Mouse (Mus musculus): ENCODE data around the gene 4933417A18Rik.
A peak's percentile ranks its signal among the peaks of the same experiment; 100 is the strongest.
"Not testable (repeated sequence)": the region's sequence is repeated elsewhere in the genome, so short reads cannot be mapped to it uniquely, and the experiment has no call there.

4933417A18Rik gene

GRCm38 (mm10) chr13:34924210-34924609 lies at the start of gene 4933417A18Rik, which contains the start of gene Fam217a:
TSS of gene 4933417A18Rik (plus strand) at chr13:34924409.
TSS of gene Fam217a (minus strand) at chr13:34924310.
- no peak for ATAC-seq (ENCODE audit: insufficient number of reproducible peaks, low FRiP score, low TSS enrichment)

GRCm38 (mm10) chr13:34874736-34875135 lies 49.5 kb upstream of the 4933417A18Rik start:
- ATAC-seq (ENCODE audit: insufficient number of reproducible peaks, low FRiP score, low TSS enrichment): not testable (repeated sequence)

DNA sequence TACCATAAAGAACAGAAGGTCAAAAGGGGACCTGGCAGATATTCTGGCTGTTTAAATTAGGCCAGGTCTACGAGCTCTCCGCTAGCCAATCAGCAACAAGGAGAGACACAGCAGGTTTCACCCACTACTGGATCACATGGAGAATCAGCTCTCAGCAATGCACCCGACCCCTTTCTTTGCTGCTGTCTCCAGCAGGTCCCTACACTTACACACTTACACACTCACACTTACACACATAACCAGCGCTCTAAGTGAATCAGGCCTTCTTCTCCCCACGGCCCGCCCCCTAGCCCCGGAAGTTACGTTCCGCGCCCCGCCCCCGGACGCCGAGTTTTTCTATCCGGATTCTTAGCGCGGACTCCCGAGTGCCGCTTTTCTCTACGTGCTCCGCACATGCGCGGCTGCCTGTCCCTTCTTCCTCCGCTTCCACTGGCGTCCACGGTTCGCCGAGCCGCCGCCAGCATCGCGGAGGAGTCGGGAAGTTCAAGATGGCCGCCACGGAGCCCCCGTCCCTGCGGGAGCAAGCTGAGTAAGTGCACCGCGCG lies 49.0 kb upstream of the 4933417A18Rik start, which contains the start of gene Prpf4b:
Prpf4b (plus strand) TSS at position 137 of the 545 bp plus-strand sequence.
- ATAC-seq (ENCODE audit: insufficient number of reproducible peaks, low FRiP score, low TSS enrichment): peak; percentile 86

GRCm38 (mm10) chr13:34875741-34876445 lies 48.3 kb upstream of the 4933417A18Rik start:
- ATAC-seq (ENCODE audit: insufficient number of reproducible peaks, low FRiP score, low TSS enrichment): peak; percentile 42

DNA sequence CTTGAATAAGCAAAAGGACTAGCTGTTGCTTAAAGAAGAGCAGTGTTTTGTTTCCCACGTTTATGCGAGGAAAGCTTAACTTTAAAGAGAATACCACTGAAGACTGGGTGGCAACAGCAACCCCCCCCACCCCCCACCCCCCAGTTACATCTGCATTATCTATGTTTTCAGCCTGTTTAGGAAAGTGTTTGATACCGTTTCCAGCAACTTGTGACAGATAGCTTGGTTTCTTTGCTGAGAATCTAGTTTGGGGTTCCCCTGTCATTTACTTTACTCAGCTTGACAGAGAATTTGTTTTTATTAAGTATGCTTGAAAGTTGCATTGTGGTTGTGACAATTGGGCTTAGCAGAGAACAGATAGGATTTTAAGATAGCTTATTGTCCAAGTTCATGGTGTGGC lies 47.7 kb upstream of the 4933417A18Rik start:
- ATAC-seq (ENCODE audit: insufficient number of reproducible peaks, low FRiP score, low TSS enrichment): no peak

DNA sequence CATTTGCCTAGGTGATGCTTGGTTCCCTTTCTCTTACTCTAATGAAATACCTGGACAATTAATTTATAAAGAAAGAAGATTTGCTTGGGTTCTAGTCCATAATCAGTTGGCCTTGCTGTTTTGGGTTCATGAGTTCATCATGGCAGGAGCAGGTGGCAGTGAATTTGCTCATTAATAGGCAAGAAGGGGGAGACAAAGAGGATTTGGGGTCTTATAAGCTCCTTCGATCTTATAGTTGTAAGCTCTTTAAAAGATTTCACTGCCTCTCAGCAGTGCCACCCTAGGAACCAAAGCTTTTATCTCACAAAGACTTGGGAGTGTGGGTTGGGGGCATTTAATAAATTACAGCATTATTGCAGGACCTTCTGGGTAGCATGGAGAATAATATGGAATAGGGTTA lies 31.3 kb upstream of the 4933417A18Rik start:
- ATAC-seq (ENCODE audit: insufficient number of reproducible peaks, low FRiP score, low TSS enrichment): no peak

- ATAC-seq (ENCODE audit: insufficient number of reproducible peaks, low FRiP score, low TSS enrichment): no peak
Measured at GRCm38 (mm10) chr13:34914614-34915013, 9.6 kb upstream of the 4933417A18Rik start.

DNA sequence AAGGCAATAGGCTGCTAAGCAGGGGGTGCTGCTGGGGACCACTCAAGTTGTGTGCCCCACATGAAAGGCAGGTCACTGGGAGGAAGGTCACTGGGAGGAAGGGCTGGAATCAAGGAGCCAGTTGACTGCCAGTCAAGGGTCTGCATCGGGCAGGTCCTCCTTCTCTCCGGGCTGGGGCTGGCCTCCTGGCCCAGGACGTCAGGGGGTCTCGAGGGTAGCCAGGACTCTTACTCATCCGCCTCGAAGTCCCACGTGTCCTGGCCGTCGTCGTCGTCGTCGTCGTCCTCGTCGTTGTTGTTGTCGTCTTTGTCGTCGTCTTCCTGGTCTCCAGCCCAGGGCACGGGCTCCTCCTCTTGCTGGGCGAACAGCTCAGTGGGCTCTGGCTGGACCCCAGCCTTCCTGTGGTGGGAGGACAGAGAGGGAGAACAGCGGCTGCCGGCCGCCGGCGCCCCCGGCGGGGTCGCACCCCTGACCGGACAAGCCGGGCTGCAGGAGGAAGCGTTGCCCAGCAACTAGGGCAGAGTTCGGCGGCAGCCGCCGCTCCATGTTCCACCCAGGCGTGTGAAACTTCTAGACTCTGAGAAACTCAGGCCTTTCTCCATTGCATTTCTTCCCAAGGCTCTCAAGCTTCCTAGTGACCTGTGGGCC lies 7.6 kb upstream of the 4933417A18Rik start:
- ATAC-seq (ENCODE audit: insufficient number of reproducible peaks, low FRiP score, low TSS enrichment): peak; percentile 15; the same call in 1 of the 2 replicates

GRCm38 (mm10) chr13:34934931-34935644 lies 10.9 kb downstream of the 4933417A18Rik start:
- no peak for ATAC-seq (ENCODE audit: insufficient number of reproducible peaks, low FRiP score, low TSS enrichment)

DNA sequence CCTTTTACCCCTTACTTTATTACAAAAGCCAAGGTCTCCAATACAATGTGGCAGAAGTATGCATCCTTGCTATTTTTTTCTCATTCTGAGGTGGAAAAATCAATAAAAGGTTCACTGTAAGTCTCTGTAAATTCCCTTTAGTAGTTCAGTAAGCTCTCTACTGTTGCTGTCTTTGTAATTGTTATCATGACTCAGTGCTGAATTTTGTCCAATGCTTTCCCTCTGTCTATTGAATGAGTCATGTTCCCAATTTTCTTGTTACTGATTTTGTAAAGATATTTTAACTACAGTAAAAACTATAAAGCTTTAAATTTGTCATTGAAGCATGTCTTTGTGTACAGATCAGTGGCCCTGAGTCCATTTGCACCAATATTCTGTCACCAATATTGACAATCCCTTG lies 18.2 kb downstream of the 4933417A18Rik start:
- ATAC-seq (ENCODE audit: insufficient number of reproducible peaks, low FRiP score, low TSS enrichment): no peak

DNA sequence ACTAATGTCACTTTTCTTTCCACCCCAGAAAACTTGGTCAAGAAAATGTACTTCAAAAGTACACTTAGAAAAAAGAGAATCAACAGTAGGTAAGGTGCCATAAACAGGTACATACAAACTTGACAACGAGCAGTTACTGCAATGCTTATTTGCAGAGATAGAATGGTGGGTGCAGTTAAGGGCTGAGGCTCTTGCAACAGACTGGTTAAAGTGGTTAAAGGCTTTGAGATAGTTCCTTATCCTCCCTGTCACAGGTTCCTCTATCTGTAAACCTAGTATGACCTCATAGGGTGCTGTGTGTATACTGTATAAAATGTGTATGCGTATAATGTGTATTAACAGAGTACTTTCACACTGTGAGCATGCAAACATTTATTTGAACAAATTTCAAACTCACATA lies 27.2 kb downstream of the 4933417A18Rik start:
- ATAC-seq (ENCODE audit: insufficient number of reproducible peaks, low FRiP score, low TSS enrichment): not testable (repeated sequence)

DNA sequence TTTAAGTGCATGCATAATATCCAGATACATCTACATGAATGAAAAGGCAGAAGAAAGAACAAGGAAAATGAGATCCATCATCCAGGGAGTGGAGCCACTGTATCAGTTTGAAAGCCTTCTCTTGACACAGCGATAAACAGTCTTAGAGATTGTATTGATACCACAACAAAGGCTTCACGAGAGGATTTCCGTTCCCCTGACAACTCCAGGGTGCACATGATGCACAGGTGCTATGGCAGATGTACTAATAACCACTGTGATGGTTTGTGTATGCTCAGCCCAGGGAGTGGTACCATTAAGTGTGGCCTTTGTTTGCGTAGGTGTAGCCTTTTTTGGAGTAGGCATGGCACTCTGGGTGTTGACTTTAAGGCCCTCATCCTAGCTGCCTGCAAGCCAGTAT lies 32.7 kb downstream of the 4933417A18Rik start:
- ATAC-seq (ENCODE audit: insufficient number of reproducible peaks, low FRiP score, low TSS enrichment): no peak

GRCm38 (mm10) chr13:34958158-34958557 lies 33.9 kb downstream of the 4933417A18Rik start:
- not testable (repeated sequence) for ATAC-seq (ENCODE audit: insufficient number of reproducible peaks, low FRiP score, low TSS enrichment)

DNA sequence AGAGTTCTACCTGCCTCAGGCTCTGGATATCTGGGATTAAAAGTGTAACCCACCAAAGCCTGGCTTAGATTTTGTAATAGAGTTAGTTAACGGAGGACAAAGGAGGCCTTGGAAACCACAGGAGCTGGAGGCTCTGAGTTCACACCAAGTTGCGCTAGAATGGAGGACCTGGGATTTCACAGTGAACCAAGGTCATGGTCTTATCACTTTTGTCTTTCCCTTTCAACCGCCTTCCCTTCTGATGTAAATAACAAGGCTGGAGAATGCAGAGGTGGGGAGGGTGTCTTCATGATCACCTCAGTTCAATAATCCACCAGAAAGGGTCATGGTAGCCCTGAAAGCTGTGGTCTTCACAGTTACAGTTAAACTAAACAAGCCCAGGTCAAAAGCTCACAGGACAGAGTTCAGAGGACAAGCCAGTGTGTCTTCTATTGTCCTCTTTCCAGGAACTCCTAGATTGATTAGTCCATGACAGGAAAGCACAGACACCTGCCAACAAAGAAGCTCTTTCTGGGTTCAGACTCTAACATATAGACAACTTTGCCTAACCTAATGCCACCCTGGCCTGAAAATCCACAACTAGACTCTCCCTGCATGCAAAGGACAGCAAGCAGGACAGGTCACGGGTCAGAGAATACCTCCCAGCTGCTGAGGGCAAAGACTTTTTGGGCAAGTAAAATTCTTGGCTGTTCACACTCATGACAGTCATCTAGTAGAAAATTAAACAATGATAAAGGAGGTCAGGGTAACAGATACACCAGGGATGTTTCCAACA lies 37.0 kb downstream of the 4933417A18Rik start:
- ATAC-seq (ENCODE audit: insufficient number of reproducible peaks, low FRiP score, low TSS enrichment): no peak

- peak; percentile 31; the same call in 1 of the 2 replicates for ATAC-seq (ENCODE audit: insufficient number of reproducible peaks, low FRiP score, low TSS enrichment)
Measured at GRCm38 (mm10) chr13:34963511-34964397, 39.5 kb downstream of the 4933417A18Rik start, which contains the start of gene Eci3. TSS of gene Eci3 (minus strand) at chr13:34963810.

DNA sequence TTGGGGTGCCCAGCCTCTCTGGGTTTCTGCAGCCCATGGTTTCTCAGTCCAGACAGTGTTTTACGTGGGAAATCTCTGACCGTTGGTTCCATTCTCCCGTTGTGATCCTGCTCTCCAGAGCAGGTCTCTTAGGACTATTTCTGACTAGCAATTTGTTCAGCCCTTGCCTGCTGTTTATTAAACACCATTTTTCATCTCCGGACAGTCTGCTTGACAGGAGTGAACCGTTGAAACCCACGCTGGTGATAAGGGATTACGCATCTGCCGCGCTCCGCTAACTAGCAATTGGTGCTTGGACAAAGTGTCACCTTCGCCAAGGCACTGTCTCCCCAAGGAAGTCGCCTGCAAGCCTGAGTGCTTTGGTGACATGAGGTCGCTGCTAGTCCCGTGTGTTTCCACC lies 40.2 kb downstream of the 4933417A18Rik start:
- ATAC-seq (ENCODE audit: insufficient number of reproducible peaks, low FRiP score, low TSS enrichment): no peak

DNA sequence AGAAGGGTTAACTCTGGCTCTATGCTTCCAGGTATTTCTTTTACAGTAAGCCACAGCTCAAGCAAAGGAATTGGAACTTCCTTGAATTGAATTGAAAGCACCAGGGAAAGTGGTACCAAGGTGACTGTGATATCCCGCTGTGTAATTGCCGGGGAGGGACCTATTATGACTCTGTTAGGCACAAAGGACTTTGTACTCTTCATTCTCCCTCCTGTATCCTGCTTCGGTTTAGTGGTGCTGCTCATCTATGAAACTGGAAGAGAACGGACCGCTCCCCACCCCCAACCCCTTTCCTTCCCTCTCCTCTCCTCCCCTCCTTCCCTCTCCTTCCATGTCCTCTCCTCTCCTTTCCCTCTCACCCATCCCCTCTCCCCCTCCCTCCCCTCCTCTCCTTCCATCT lies 40.7 kb downstream of the 4933417A18Rik start:
- ATAC-seq (ENCODE audit: insufficient number of reproducible peaks, low FRiP score, low TSS enrichment): no peak

GRCm38 (mm10) chr13:34965647-34966046 lies 41.4 kb downstream of the 4933417A18Rik start:
- ATAC-seq (ENCODE audit: insufficient number of reproducible peaks, low FRiP score, low TSS enrichment): not testable (repeated sequence)

GRCm38 (mm10) chr13:34972456-34972855 lies 48.2 kb downstream of the 4933417A18Rik start:
- not testable (repeated sequence) for ATAC-seq (ENCODE audit: insufficient number of reproducible peaks, low FRiP score, low TSS enrichment)
